Mouse (Mus musculus): Measurements from ENCODE around the gene Wtip.

DNA sequence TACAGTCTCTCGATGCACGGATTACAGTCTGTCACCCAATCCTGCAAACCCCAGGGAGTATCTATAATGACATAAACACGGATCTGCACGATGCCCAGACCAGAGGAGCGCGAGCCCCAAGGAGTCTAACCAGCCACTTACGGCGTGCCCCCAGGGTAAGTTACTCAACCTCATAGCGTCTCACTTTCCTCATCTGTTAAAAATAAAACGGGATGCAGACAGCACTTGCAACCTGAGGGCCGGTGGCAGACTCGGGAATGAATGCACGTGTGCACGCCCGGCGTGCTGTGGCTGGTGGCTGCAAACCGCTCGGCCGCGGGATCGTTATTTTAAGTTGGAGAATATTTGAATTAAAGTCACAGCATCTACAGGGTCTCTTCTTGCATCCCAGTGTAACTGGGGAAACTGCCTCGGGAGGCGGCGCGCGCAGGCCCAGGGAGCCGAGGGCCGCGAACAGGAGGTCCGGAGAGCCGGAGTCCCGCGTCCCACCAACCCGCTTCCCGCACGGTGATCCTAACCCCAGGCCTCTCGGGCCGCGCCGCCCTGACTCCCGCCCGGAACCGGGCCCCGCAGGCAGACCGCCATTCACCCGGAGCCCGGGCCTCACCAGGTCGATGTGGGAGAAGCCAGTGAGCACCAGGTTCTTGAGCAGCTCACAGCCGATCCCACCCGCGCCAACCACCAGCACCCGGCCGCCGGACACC is 34.9 kb upstream of the Wtip start:
- TF ChIP-seq GATA1 (IDR thresholded peaks at IDR 0.05; ENCODE audit: borderline replicate concordance, low read length) (no peak), FLI1 (IDR thresholded peaks at IDR 0.05; ENCODE audit: low read length) (no peak)

Data from megakaryocyte, embryonic 14.5 days (primary cell).